Mouse (Mus musculus) limb, embryonic 15.5 days (tissue): ENCODE measurements around the gene 1700016K19Rik. TPM values are rescaled to one million over a fixed set of nuclear protein-coding genes. Genes with fewer than 3 reads are reported as not detected.

ENCODE experiments used
- ATAC-seq: fragments of 200-750 bp; cut with Nextera tagmentation; 2 replicates; pipeline ENCODE4 v1.8.0; 2017; ENCODE audit warnings: low read depth, moderate TSS enrichment; ENCODE audit not compliant: insufficient number of reproducible peaks, low FRiP score, low TSS enrichment
- H3K27ac ChIP-seq: fragments of 300-500 bp; sonication (generic); 2 replicates; pipeline ENCODE4 v1.5.1; 2015; ENCODE audit warnings: moderate library complexity, mild to moderate bottlenecking, inconsistent platforms
- H3K27me3 ChIP-seq: fragments of 300-500 bp; sonication (generic); 2 replicates; pipeline ENCODE4 v1.6.1; 2015; ENCODE audit warnings: inconsistent platforms
- H3K36me3 ChIP-seq: fragments of 300-500 bp; sonication (generic); 2 replicates; pipeline ENCODE4 v1.6.1; 2015; ENCODE audit warnings: inconsistent platforms
- H3K4me1 ChIP-seq: fragments of 300-500 bp; sonication (generic); 2 replicates; pipeline ENCODE4 v1.6.1; 2015; ENCODE audit warnings: inconsistent platforms
- H3K4me2 ChIP-seq: fragments of 300-500 bp; sonication (generic); 2 replicates; pipeline ENCODE4 v1.6.1; 2015; ENCODE audit warnings: mild to moderate bottlenecking, inconsistent platforms
- H3K4me3 ChIP-seq: fragments of 300-500 bp; sonication (generic); 2 replicates; pipeline ENCODE4 v1.5.1; 2015; ENCODE audit warnings: mild to moderate bottlenecking, inconsistent platforms
- H3K9ac ChIP-seq: fragments of 300-500 bp; sonication (generic); 2 replicates; pipeline ENCODE4 v1.6.1; 2015; ENCODE audit warnings: inconsistent platforms
- H3K9me3 ChIP-seq: fragments of 300-500 bp; sonication (generic); 2 replicates; pipeline ENCODE4 v1.6.1; 2016; ENCODE audit warnings: inconsistent platforms
- WGBS: fragments of 180-500 bp; shearing (Covaris S2); methylation state at CpG from one replicate; pipeline ENCODE4 v1.1.7; 2015; 5-methylcytosine and 5-hydroxymethylcytosine counted together
- polyA plus RNA-seq: library from polyadenylated mRNA; unstranded; fragments of >200 nt; fragmentation: Nextera tagmentation; extraction: Ambion mirVana; gene quantifications from 2 replicates; pipeline ENCODE4 v1.2.1, GENCODE M21; 2015

The 1700016K19Rik gene
- polyA plus RNA-seq, 1 experiment from 2014 or later: 1.1 TPM

- ATAC-seq: no peak
- WGBS: 73% methylated on average over 3 of the region's 3 CpGs
- no peak overlapping the region for H3K27ac ChIP-seq
These were observed 39.8 kb downstream of the 1700016K19Rik start for GRCm38 (mm10) chr11:76039271-76040053.

GRCm38 (mm10) chr11:76040106-76040505, 40.4 kb downstream of the 1700016K19Rik start:
- Histone ChIP-seq H3K9me3 (no peaks in the 10 kb centered on the region), H3K27ac (no peak overlapping the region), H3K27me3 (no peaks in the 10 kb centered on the region), H3K4me1 (peaks cover 19% of the 10 kb centered on the region), H3K36me3 (peaks cover 6% of the 10 kb centered on the region), H3K4me3 (no peak overlapping the region), H3K9ac (no peak overlapping the region), H3K4me2 (no peak overlapping the region)
- WGBS: 83% methylated on average over 8 of the region's 8 CpGs
- ATAC-seq: no peak

More at GRCm38 (mm10) chr11:76039271-76040053, 39.8 kb downstream of the 1700016K19Rik start:
- peaks cover 17% of the 10 kb centered on the region for H3K4me1 ChIP-seq
- no peak overlapping the region for H3K4me2 ChIP-seq
- no peaks in the 10 kb centered on the region for H3K27me3 ChIP-seq
- no peaks in the 10 kb centered on the region for H3K9me3 ChIP-seq
- H3K4me3 ChIP-seq: no peak overlapping the region
- no peak overlapping the region for H3K9ac ChIP-seq
- 0 out of 2 replicates have a peak, but pooled peaks cover under 1% of the 10 kb centered on the region for H3K36me3 ChIP-seq

- no peaks in the 10 kb centered on the region for H3K27me3 ChIP-seq
- 0 out of 2 replicates have a peak overlapping the region, but pooled peaks have one; percentile 72 for H3K27ac ChIP-seq
- no peak overlapping the region for H3K4me3 ChIP-seq
- no peak for ATAC-seq
- peaks cover 14% of the 10 kb centered on the region for H3K36me3 ChIP-seq
- no peak overlapping the region for H3K9ac ChIP-seq
- no peaks in the 10 kb centered on the region for H3K9me3 ChIP-seq
- WGBS: 63% methylated on average over 4 of the region's 4 CpGs
- H3K4me1 ChIP-seq: peaks cover 19% of the 10 kb centered on the region
- H3K4me2 ChIP-seq: no peak overlapping the region
These were observed 41.2 kb downstream of the 1700016K19Rik start for GRCm38 (mm10) chr11:76040761-76041376.

- no peak overlapping the region for H3K9ac ChIP-seq
- H3K4me1 ChIP-seq: peaks cover 19% of the 10 kb centered on the region
- no peak overlapping the region for H3K4me2 ChIP-seq
- 53% methylated on average over 10 of the region's 10 CpGs for WGBS
- H3K27me3 ChIP-seq: no peaks in the 10 kb centered on the region
- H3K36me3 ChIP-seq: peaks cover 23% of the 10 kb centered on the region
- H3K27ac ChIP-seq: peak overlapping the region; percentile 72
- peak; percentile 25; the same call in 1 of the 2 replicates for ATAC-seq
- no peak overlapping the region for H3K4me3 ChIP-seq
- H3K9me3 ChIP-seq: no peaks in the 10 kb centered on the region
These were observed 42.4 kb downstream of the 1700016K19Rik start for GRCm38 (mm10) chr11:76042041-76042638.

GRCm38 (mm10) chr11:76042882-76043281, 43.2 kb downstream of the 1700016K19Rik start:
- H3K36me3 ChIP-seq: peaks cover 23% of the 10 kb centered on the region
- no peak for ATAC-seq
- no peaks in the 10 kb centered on the region for H3K9me3 ChIP-seq
- peak overlapping the region; percentile 72 for H3K27ac ChIP-seq
- H3K4me2 ChIP-seq: no peak overlapping the region
- 27% methylated on average over 5 of the region's 5 CpGs for WGBS
- no peak overlapping the region for H3K9ac ChIP-seq
- peaks cover 19% of the 10 kb centered on the region for H3K4me1 ChIP-seq
- no peaks in the 10 kb centered on the region for H3K27me3 ChIP-seq
- H3K4me3 ChIP-seq: no peak overlapping the region

- H3K27ac ChIP-seq: no peak overlapping the region
- peaks cover 26% of the 10 kb centered on the region for H3K36me3 ChIP-seq
- H3K9ac ChIP-seq: no peak overlapping the region
- ATAC-seq: no peak
- H3K27me3 ChIP-seq: no peaks in the 10 kb centered on the region
- 74% methylated on average over 6 of the region's 6 CpGs for WGBS
- H3K4me2 ChIP-seq: no peak overlapping the region
- H3K4me1 ChIP-seq: peaks cover 19% of the 10 kb centered on the region
- no peaks in the 10 kb centered on the region for H3K9me3 ChIP-seq
- H3K4me3 ChIP-seq: no peak overlapping the region
These were observed 44.8 kb downstream of the 1700016K19Rik start for GRCm38 (mm10) chr11:76044468-76044867.

GRCm38 (mm10) chr11:76045367-76045766, 45.7 kb downstream of the 1700016K19Rik start:
- peaks cover 19% of the 10 kb centered on the region for H3K4me1 ChIP-seq
- 83% methylated on average over 6 of the region's 6 CpGs for WGBS
- no peak for ATAC-seq

GRCm38 (mm10) chr11:76050509-76050908, 50.8 kb downstream of the 1700016K19Rik start:
- Histone ChIP-seq H3K4me1 (0 out of 2 replicates have a peak, but pooled peaks cover 4% of the 10 kb centered on the region), H3K4me2 (no peak overlapping the region), H3K9ac (no peak overlapping the region), H3K27me3 (no peaks in the 10 kb centered on the region), H3K36me3 (peaks cover 15% of the 10 kb centered on the region), H3K4me3 (no peak overlapping the region), H3K9me3 (no peaks in the 10 kb centered on the region), H3K27ac (no peak overlapping the region)
- WGBS: 46% methylated on average over 3 of the region's 3 CpGs
- ATAC-seq: no peak

More at GRCm38 (mm10) chr11:76045367-76045766, 45.7 kb downstream of the 1700016K19Rik start:
- no peak overlapping the region for H3K4me2 ChIP-seq
- peaks cover 26% of the 10 kb centered on the region for H3K36me3 ChIP-seq
- no peak overlapping the region for H3K9ac ChIP-seq
- no peaks in the 10 kb centered on the region for H3K9me3 ChIP-seq
- 0 out of 2 replicates have a peak overlapping the region, but pooled peaks have one; percentile 22 for H3K27ac ChIP-seq
- no peaks in the 10 kb centered on the region for H3K27me3 ChIP-seq
- H3K4me3 ChIP-seq: no peak overlapping the region

GRCm38 (mm10) chr11:76050967-76051512, 51.3 kb downstream of the 1700016K19Rik start:
- no peak for ATAC-seq
- Histone ChIP-seq H3K4me3 (no peak overlapping the region), H3K9ac (no peak overlapping the region), H3K36me3 (peaks cover 10% of the 10 kb centered on the region; the same call in 1 of the 2 replicates), H3K4me1 (0 out of 2 replicates have a peak, but pooled peaks cover 4% of the 10 kb centered on the region), H3K4me2 (no peak overlapping the region), H3K9me3 (no peaks in the 10 kb centered on the region), H3K27ac (no peak overlapping the region), H3K27me3 (no peaks in the 10 kb centered on the region)
- WGBS: 49% methylated on average over 5 of the region's 5 CpGs

GRCm38 (mm10) chr11:76052496-76052895, 52.8 kb downstream of the 1700016K19Rik start:
- Histone ChIP-seq H3K4me1 (0 out of 2 replicates have a peak, but pooled peaks cover 4% of the 10 kb centered on the region), H3K27me3 (no peaks in the 10 kb centered on the region), H3K9me3 (no peaks in the 10 kb centered on the region), H3K4me2 (no peak overlapping the region), H3K27ac (no peak overlapping the region), H3K36me3 (0 out of 2 replicates have a peak, but pooled peaks cover 3% of the 10 kb centered on the region), H3K4me3 (no peak overlapping the region), H3K9ac (no peak overlapping the region)
- ATAC-seq: no peak
- WGBS: 86% methylated on average over 5 of the region's 5 CpGs
